Mouse (Mus musculus) adrenal gland, adult (tissue): ENCODE measurements at regions not wholly inside any gene's neighbourhood (a gene's known extent, or its start where the extent isn't known, plus 50 kb on each side); places are given as distances from the start of the nearest gene placed in this dataset.
"Not testable (repeated sequence)": the region's sequence is repeated elsewhere in the genome, so short reads cannot be mapped to it uniquely, and the experiment has no call there.

Experiments
- DNase-seq, 2 experiments: peaks; one replicate each; pipeline ENCODE4 v3.0.0; 2022 to 2023; ENCODE audit warnings: low spot score in 1 of 2; ENCODE audit not compliant: inconsistent age in 2 of 2

DNA sequence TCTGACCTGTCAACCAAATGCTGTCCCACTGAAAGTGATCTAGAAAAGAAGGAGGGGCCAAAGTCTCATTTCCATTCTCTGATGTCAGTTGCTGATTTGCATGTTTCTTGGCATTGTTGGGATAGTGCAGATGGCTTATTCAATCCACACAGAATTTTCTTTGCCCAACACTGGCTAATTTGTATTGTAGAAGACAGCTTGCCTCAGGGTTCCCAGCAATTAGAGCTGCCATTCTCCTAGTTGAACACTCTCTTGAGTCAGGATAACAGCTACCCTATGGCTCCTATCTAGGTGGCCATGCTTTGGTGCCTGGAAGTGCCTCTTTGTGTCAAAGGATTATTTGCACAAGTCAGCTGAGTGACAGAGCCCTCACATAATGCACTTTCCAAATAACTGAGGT lies 569.0 kb downstream of the Lrriq3 start:
- DNase-seq, result no peak

DNA sequence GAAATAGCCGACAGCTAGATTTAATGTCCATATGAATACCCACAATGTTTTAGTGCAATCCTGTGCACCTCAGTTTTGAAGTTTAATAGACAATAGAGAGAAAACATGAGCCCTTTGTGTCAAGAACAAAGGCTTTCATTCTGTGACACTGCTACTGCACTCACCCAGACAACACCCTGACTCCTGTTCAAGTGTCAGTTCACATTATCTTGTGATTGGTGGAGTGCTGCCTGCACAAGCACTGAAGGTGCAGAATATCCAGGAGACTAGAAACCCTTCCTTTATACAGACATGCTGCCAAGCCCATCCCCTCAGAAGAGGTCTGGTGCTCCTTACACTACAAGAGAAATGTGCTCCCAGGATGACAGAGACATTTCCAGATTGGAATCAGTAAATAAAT lies 579.3 kb downstream of the Lrriq3 start:
- DNase-seq, result no peak

DNA sequence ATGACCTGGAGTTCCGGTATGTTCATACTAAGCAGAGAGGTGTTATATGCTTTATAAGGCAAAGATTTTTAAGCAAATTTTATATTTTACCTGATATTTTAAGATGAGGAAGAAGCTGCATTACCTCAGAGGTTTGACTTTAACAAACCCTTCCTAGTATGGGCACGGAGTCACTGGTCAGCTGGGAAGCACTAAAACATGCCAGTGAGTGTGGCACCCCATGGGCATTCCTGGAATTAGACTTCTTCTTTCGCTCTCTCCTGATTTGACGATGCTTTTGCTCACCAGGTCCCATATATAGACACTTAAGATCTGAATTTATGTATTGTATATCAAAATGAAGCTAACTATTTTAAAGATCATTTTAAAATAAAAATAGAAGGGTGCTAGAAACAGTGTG lies 587.0 kb downstream of the Lrriq3 start:
- no peak for DNase-seq

DNA sequence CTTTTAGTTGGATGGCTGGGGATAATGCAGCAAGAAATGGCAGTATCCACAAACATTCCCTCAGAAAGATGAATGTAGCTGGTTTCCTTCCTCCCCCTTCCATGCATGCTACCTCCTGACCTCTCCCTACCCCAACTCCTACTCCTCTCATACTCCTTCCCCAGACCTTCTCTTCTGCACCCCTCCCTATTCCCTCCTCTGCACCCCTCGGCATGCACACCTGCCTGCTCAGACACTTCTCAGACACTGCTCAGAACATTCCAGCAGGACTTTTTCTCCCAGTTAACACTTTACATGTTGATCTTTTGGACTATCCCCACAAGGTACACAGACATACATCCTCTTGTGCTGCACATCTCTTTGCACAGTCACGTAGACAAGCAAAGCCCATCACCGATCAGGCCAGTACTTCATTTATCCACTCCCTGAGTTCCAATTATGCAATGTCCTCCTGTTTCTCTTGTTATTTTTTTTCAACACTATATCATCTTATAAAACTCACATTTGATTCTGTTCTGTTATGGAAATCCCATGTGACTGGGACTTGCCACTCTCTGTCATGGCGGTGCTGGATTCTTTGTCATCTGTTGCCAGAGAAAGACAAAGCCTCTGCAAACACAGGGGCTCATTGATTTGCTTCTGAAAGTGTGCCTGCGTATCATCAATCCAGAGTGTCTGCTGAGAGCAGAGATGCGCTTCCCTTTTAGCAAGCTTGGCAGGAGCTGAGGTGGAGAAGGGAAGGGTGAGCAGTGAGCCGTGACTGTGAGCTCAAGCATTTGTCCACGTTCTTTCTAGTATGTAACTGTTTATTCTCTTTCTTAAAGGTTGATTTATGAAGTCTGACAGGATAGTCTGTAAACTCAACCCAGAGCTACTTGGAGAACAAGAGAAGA lies 589.9 kb downstream of the Lrriq3 start:
- no peak for DNase-seq

DNA sequence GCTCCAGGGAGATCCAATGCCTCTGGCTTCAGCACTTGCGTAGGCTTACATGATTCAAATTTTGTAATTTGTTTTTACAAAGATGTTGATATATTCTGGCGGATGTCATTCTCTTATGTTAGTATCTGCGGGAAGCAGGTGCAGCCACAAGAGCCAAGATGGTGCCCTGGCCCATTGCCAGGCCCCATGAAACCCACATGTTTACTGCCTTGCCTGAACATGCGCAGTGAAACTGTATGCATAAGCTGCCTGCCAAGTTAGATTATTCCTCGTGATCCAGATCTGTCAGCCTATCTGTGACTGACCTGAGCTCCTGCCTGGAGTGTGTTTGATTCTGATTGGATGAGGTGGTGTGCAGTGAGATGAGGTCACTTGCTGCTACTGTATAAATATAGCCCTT lies 595.1 kb downstream of the Lrriq3 start:
- DNase-seq, result no peak

DNA sequence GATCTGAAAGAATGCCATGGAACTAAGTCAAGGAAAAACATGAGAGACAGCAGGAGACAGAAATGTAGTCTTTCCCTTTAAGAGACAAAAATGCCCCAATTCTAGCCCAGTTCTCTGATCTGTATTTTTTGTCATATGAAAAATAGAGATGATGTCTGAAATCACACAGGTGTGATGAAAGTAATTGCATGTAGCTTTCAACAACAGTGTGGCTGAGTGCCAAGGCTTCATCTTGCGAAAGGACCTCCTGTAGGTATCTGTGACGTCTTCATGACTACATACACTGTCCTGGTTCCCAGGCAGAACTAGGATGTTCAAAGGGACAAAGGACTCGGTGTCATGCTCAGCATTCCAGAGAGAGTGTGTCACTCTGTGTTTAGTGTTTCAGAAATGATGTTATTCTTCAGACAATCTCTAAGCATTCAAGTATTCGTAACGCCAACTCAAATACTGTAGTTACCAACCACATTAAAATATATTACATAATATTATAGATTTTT lies 629.8 kb downstream of the Lrriq3 start:
- no peak for DNase-seq

DNA sequence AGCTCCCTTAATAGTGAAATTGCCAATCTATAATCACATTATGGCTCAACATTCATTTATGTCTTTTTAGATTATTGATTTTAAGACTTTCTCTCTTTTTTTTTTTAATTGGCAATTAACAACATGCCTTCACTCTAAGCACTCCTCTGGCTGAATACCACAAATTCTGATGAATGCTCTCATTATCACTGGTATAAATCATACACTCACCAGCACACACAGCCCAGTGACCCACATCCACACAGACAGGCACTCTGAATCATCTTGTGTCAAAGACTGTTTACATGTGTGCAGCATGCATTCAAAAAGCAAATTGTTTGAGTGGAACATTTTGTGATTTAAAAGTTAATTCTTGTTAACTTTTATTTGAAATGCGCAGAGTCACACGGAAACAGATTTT lies 649.2 kb downstream of the Lrriq3 start:
- no peak for DNase-seq

DNA sequence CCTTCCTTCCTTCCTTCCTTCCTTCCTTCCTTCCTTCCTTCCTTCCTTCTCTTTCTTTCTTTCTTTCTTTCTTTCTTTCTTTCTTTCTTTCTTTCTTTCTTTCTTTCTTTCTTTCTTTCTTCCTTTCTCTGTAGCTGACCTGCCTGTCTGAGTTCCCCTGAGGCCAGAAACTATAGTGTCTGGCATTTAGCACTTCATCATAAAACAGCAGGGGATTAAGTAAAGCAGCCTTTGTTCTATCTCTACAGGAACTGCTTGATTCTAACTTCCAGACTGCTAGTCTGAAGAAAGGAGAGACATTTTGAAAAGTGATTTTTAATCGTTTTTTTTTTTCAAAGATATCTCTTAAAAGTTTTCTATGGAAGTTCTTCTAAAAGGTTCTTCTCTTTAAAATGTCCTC lies 653.4 kb downstream of the Lrriq3 start:
- not testable (repeated sequence) for DNase-seq

DNA sequence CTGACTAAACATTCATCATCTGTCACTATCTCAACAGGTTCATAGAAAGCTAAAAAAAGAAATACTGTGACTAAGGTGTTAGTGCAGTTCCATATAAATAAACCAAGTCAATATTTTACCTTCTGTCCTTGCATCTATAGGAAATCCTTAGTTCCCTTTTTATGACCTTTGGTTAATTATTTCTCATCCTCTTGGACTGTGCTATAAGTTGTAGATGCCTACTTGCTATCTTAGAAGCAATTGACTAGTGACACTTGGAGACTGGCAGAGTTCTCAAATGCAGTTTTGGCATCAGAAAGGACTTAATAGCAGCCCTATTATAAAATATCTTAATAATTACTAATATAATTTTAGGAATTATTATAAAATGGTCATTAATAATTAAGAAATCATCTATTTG lies 654.3 kb downstream of the Lrriq3 start:
- DNase-seq, result no peak

DNA sequence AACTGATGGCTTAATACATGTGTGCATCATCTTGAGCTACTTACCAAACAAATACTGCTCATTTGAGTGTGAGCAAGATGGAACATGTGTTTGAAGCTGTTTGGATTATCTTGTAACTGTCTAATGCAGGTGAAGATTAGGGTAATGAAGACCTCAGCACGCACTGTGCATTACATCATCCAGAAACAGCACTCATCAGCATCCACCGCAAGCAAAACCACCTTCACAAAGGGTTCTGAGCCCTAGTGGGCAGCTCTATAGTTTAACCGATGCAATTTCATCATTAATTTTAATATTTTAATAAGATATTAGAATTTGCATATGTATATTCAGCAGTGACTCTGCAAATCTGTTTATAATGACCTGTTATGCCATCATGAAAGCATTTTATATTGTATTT lies 664.1 kb downstream of the Lrriq3 start:
- DNase-seq, result no peak

DNA sequence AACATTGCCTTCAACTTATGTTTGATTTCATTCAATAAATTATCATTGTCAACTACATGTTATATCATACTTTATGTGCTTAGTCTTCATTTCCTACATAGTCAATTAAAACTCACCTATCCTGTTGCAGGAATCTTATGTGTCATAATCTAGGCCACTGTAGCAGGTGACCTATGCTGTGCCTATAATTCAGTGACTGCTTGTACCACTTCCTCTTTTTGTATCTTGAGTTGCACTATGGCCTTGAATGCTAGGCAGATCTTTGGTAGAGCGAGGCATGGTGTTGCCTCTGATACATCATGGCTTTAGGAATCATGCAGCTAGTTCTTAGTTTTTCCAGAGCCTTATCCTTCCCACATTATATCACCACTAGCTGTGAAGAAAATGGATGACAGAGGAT lies 682.8 kb downstream of the Lrriq3 start:
- no peak for DNase-seq

DNA sequence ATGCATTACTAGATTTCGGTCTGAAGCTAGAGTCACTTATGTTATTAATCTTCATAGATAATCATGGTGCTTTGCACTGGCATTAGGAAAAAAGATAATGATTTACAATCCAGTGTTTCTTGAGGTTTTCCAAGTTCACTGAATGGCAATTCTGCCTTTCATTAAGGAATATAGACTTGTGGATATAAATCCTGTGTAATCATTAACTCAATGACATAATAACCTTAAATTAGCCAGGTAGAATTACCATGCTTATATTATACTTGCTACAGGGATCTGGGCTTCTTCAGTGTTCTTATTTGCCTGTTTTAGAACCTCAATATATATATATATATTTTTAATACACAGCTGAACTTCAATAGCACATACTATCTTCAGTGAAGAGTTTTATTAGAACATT lies 683.8 kb downstream of the Lrriq3 start:
- DNase-seq, result no peak

DNA sequence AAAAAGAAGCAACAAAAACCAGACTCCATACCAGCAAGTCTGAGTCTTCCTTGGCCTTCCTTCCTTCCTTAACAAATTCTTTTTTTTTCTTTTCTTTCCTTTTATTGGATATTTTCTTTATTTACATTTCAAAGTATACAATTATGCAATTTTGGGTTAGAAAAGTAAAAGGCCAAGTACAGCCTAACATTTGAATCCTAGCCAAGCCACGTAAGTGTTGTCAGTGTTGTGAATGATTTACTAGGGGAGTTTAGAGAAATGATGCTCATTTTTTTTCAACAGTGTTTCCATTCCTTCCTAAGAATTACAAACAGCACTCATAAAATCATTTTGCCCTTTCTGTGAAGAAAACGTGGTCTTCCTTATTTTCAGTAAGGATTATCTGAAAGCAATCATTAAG lies 722.5 kb downstream of the Lrriq3 start:
- no peak for DNase-seq

DNA sequence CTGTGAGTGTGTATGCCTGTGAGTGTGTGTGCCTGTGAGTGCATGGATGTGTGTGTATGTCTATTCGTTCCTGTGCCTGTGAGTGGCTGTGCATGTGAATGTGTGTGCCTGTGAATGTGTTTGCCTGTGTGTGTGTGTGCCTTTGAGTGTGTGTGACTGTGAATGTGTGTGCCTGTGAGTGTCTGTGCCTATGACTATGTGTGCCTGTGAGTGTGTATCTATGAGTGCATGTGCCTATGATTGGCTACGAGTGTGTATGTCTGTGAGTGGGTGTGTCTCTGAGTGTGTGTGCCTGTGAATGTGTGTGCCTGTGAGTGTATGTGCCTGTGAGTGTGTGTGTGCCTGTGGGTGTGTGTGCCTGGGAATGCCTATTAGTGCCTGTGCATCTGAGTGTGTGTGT lies 731.6 kb downstream of the Lrriq3 start:
- DNase-seq, result no peak

DNA sequence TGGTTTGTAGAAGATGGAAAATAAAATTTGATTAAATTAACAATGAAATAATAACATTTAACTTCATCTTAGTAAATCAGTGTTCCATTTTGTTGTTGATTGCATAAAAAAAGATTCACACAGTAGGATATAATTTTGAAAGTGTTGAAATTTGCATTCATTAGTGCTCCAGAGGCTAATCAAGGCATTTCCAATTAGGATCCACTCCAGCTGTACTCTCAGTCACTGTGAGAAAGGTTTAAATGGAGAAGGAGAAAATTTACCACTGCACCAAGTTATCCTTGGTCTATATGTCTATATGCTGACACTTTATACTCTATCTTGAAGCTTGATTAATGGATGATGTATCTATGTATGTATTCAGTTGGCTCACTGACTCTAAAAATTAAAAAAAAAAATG lies 695.3 kb upstream of the Negr1 start:
- DNase-seq, result no peak

DNA sequence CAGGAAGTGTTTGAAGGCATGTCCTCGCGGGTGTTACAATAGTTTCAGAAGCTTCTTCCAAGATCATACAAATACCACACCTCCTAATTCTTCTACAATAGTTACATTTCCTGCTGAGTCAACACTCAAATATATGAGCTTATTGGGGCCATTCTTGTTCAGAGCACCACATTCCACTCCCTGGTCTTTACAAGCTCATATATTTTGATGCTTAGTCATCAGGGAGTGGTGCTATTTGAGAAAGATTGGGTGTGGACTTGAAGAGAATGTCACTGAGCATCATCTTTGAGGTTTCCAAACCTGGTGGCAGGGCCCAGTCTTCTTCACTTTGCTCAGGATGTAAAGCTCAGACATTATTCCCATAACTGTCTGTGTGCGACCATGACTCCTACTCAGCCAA lies 685.9 kb upstream of the Negr1 start:
- DNase-seq, result no peak

DNA sequence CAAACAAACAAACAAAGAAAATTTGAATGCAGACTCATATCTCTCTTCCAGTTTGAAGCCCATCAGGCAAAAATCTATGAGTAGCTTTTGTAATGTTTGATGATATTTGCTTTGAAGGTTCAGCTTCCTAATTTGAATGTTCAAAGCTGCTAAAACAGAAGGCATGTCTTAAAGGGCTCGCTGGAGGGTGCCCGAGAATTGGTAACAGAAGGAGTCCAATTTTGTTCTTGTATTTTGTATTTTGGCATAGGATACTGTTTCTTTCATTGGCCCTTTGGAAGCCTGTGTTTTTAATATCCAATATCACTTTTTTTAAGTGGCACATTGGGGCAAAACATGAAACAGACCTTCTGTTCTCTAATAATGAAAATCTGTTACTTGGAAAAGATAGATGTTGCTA lies 683.2 kb upstream of the Negr1 start:
- DNase-seq, result no peak

DNA sequence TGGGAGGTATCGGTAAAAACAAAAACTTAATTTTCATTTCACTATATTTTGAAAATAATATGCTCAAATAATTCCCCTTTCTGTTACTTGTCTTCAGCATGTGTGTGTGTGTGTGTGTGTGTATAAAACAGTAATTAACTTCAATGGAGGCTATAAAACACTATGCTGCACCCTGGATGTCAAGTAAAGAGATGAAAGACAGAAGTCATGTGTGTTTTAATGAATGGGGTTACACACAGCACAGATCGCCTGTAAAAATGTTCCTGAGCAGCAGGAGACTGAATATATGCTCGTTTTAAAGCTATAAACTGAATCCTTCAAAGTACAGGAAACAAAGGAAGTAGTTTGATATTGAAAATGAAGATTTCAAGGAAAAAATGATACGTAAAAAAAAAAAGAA lies 680.9 kb upstream of the Negr1 start:
- DNase-seq, result no peak

DNA sequence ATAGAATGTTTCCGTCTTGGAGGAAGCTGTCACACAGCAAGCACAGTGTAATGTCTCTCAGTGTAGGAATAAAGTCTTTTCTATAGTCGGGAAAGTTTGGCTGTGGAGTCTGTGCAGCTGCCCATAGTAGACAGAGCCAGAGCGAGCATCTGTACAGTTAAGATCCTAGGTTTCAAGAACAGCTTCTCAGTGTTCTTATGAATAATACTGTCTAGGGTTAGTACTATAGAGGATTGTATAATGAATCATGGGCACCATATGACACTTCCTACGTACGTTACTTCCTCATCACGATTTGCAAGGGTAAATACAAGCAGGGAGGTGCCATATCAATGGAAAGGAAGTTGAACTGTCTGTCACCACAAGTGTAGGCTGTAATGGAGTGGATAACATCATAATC lies 645.6 kb upstream of the Negr1 start:
- DNase-seq, result no peak

DNA sequence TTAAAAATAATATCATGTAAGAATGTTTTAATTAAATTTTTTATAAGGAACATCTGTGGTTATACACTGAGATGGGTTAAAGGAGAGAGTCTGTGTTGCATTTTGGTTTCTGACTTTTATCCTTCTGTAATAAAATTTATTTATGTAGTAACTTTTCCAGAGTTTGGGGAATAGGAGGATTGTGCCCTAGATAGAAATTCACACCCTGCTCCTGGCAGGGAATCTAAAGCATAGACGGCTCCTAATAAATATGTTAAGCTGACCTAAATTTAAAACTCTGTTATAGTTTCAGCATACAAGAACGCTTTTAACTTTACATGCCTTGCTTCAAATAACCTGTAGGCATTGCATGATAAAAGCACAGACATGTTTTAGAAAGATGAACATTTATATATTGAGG lies 618.7 kb upstream of the Negr1 start:
- DNase-seq, result no peak

DNA sequence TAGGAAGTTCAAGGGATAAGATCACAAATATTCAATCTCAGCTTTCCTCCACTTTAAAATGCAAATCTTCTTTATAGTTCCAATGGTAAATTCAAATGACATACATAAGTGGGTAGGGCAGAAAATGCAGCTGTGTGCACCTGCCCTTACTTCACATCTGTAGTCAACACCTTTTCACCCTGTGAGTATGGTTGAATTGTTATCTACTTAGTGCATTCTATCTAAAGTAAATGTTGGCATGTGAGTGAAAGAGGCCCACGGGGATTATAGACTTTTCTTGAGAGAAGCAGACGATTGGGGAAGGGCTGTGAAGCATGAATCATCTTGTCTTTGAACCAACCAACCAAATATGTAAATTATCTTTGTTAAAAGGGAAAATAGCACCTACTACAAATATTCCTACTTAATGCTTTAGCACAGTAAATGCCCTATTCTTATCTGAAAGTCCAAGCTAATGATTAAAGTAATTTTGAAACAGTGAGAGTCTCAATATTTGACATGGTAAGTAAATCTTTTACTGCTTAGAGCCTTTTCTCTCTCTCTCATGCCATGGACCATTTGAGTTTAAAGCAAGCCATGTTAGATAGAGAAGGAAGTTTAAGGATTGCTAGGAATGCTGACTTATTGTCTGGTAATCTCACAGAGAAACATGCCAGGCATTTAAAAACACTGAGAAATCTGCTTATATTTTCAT lies 617.4 kb upstream of the Negr1 start:
- no peak for DNase-seq

DNA sequence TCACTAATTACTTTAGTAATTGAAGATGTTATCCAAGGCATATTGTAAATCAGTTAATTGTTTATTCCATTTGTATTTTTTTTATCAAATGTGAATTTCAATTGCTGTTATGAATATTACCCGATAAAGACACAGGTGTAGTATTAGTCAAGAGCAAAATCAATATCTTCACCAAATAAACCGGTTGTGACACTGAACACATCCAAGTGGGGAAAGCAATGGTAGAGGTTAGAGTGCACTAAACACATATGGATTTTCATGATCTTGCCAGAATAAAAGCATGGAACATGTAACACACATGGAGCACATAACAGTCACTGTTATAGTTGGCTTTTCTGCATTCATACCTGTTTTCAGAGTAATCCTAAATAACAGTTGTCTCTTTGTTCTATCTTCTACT lies 616.4 kb upstream of the Negr1 start:
- no peak for DNase-seq
